Mouse (Mus musculus): ENCODE results near the gene Mbd6.

Mbd6 gene

DNA sequence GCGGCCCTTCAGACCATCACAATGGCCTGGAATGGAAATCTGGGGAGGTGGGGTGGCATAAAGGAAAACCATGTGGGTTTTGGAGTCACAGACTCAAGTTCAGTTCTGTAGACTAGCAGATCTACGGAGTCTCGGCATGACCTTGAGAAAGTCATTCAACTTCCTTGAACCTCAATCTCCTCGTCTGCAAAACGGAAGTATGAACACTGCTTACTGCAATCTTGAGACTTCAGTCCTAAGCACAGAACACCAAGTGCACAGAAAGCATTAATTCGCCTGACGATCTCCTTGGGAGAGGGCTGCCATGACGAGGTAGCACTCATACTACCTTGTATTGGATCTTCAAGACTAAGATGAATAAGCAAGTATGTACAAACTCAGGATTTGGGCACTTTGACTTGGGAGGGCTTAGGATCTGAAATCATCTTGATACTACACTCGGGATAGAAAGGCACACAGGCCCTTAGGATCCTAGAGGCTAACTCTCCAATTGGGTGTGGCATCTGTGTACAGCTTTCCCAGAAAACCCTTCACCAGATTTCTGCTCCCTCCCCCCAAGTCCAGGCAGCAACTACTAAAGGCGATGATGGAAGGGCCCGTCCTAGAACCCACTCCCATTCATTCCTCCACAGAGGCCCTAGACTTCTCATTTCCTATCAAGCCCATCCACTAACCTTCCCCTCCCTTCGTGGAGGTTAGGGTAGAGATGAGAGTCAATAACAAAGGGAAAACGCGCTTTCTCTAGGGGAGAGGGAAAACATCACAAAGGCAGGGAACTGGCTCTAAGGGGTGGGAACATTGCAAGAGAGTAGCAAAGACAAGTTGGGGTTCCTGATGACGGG, 26.9 kb downstream of the Mbd6 start:
- no peak for DNase-seq

DNA sequence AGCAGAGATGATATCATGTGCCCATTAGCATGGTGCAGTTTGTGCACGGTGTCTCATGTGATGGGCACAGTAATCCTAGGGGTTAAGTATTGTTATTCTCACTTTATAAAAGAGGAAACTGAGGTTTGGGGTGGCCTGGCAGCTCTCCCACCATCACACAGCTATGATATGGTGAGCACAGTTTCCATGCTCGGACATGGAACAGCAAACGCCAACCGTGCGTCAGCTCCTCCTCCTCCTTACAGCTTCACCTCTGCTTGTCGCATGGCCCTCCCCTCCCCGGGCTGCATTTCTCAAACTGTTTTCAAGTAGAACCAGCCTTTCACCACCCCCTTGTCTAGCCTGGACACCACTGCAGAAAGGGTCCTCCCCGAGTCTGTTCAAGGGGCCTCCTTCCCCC, 30.3 kb downstream of the Mbd6 start:
- DNase-seq = no peak

DNA sequence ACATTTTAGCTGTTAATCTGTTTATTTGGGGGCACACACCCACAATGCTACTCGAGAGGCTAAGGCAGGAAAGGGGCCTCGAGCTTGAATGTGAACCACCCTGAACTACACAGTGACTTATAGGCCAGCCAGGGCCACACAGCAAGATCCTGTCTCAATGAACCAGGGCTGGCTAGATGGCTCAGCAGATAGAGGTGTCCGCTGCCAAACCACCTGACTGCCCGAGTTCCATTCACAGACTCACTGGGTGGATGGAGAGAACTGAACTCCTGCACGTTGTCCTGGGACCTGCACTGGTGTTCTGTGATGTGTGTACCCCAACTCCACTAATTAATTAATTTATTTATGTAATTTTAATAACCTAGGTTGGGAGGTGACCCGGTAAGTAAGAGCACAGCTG, 31.0 kb downstream of the Mbd6 start:
- no peak for DNase-seq

DNA sequence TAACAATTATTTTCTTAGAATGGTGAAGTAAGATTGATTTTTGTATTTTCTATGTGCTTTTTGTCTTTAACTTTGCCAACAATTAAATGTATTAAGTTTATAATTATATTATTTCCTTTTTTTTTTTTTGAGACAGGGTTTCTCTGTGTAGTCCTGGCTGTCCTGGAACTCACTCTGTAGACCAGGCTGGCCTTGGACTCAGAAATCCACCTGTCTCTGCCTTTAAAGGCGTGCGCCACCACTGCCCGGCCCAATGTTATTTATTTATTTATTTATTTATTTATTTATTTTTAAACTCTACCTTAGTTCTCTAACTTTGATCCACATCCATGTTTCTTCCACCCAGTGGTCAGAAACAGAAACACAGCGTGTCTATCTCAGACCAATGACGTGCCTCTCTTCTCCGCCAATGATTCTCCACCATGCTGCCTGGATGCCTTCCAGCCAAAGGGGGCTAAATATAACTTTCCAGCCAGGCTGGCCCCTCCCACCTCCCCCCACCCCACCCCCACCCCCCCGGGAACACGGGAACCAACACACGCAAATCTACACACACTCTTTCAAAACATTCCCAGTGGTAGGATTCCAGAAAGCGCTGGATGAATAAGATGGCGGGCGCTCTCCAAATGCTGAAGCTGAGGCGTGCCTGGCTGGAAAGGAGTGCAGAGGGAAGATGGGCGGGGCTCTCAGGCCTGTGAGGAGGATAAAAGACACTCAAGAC, 33.0 kb downstream of the Mbd6 start:
- no peak for DNase-seq

DNA sequence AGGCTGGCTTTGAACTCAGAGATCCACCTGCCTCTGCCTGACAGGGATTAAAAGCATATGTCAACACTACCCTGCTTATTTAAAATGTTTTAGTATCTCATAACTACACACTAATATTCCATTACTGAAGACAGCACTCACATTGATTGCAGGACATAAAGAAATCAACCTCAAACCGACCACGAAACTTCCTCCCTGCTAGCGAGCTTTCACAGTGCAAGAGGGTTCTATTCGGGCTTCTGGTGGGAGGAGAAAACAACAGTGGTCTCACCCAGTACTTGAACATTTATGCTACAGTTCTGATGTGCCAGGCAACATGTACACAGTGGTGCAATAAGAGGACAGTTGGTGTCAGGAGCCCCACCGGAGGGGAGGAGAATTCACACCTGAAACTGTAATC, 38.0 kb downstream of the Mbd6 start:
- DNase-seq = no peak

DNA sequence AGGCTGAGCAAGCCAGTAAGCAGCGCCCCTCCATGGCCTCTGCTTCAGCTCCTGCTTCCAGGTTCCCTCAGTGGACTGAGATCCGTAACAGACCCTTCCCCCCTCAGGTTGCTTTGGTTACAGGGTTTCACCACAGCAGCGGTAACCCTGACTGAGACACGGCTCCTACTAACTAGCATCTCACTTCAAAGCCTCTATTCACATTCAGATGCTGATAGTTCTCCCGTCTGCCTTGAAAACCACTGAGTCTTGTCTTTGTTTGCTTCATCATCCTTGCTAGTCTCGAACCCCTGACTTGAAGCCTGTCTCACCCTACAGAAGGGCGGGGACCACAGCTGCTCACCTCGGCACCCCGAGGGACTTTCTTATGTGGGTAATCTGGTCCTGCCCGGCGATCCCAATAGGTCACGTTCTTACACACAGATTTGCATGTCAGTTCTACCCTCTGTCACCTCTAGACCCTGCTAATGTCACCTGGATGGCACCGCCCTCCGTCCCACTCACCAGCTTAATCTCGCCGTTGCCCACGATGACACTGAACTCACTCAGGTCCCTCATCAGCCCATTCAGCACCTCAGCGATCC, 50.5 kb downstream of the Mbd6 start:
- no peak for DNase-seq

DNA sequence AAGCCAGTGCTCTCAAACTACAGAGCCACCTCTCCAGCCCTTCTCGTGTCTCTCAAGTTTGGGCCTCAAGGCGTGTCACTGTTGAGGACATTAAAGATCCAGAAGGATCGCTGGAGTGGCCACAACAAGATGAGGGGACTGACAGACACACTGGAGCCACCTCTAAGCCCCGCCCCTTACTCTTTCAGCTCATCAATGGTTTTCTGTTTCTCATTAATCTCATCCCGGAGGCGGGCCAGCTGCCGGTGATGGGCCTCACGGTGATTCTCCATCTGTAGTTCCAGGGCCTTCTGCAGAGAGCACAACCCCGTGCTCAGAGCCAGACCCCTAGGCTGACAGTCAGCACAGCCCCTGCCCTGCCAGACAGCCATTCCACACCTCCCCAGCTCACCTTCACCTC, 52.3 kb downstream of the Mbd6 start:
- no peak for DNase-seq

DNA sequence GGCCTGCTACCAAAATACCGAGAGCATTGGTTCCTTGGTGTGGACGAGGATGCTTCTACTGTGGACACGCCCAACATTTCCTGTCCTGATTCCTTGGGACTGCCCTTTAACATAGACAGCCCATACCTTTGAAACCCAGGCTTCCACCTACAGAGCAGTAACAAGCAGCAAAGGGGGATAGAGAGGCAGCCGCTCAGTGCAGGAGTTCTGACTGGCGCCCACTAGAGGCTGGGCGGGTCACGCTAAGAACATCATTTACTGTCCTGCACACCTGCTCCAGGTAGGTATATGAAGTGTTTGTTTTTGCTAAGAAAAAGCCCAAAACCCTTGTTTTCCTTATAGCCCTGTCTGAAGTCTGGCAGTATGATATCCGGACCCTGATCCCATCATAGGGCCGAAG, 55.7 kb downstream of the Mbd6 start:
- peak; percentile 43 to 48 for DNase-seq
